Mouse (Mus musculus): Measurements from ENCODE around the gene Ndufa4l2. TPM values are rescaled to one million over a fixed set of nuclear protein-coding genes. Genes with fewer than 3 reads are reported as not detected.

The Ndufa4l2 gene
- total and polyA plus RNA-seq, 3 experiments, result 21.8 to 26.6 TPM; not detected in 1

GRCm38 (mm10) chr10:127555703-127556102 is 40.9 kb downstream of the Ndufa4l2 start:
- Histone ChIP-seq H3K9me3 (replicated peaks; ENCODE audit: insufficient read depth, low read length) (no peaks in the 10 kb centered on the region), H3K4me1 (ENCODE audit: control insufficient read depth in 1 of 2, insufficient read depth in 2 of 2, low read length in 2 of 2) (no peaks in the 10 kb centered on the region), H3K27ac (ENCODE audit: control insufficient read depth, low read depth, low read length) (no peak overlapping the region), H3K27me3 (ENCODE audit: control insufficient read depth in 1 of 2, insufficient read depth in 2 of 2, low read length in 2 of 2) (no peaks in the 10 kb centered on the region), H3K36me3 (ENCODE audit: control insufficient read depth in 1 of 2, insufficient read depth in 2 of 2, low read length in 2 of 2) (no peaks in the 10 kb centered on the region), H3K4me3 (ENCODE audit: control insufficient read depth in 1 of 2, insufficient read depth in 1 of 2, low read depth in 2 of 2, low read length in 2 of 2) (no peak overlapping the region), H3K9ac (ENCODE audit: control insufficient read depth, low read depth, low read length, poor library complexity, severe bottlenecking) (no peak overlapping the region), H3K79me2 (ENCODE audit: control insufficient read depth, insufficient read depth, low read length, poor library complexity) (no peaks in the 10 kb centered on the region)
- peak; percentile 59 for DNase-seq (ENCODE audit: low read depth, low spot score)
- TF ChIP-seq MAZ (IDR thresholded peaks at IDR 0.05; ENCODE audit: low read depth, low read length) (peak; percentile 51; the same call in 1 of the 2 replicates), CTCF (IDR thresholded peaks at IDR 0.05 in 2 of 3, conservative IDR thresholded peaks at IDR 0.05 in 1 of 3; ENCODE audit: control insufficient read depth in 1 of 3, insufficient read depth in 1 of 3, low read depth in 2 of 3, low read length in 3 of 3, poor library complexity in 1 of 3, severe bottlenecking in 1 of 3) (peak; percentile 92 to 98 (median 96)), ZC3H11A (IDR thresholded peaks at IDR 0.05; ENCODE audit: low read depth, low read length) (peak; percentile 70), RAD21 (IDR thresholded peaks at IDR 0.05; ENCODE audit: low read depth, low read length) (peak; percentile 75), POLR2A (IDR thresholded peaks at IDR 0.05; ENCODE audit: control insufficient read depth in 1 of 2, insufficient read depth in 1 of 2, low read depth in 1 of 2, low read length in 2 of 2, poor library complexity in 1 of 2) (no peak), JUND (IDR thresholded peaks at IDR 0.05; ENCODE audit: low read depth, low read length) (no peak), TBP (IDR thresholded peaks at IDR 0.05; ENCODE audit: low read depth, low read length) (no peak), SMC3 (IDR thresholded peaks at IDR 0.05; ENCODE audit: low read depth, low read length) (peak; percentile 72), POLR2AphosphoS2 (IDR thresholded peaks at IDR 0.05; ENCODE audit: low read length) (no peak), MAFK (IDR thresholded peaks at IDR 0.05; ENCODE audit: borderline replicate concordance, low read depth, low read length) (no peak), ZMIZ1 (IDR thresholded peaks at IDR 0.05; ENCODE audit: low read depth, low read length) (no peak)

GRCm38 (mm10) chr10:127557397-127557796 is 42.6 kb downstream of the Ndufa4l2 start:
- 0 out of 2 replicates have a peak, but pooled peaks have one; percentile 26 for TF ChIP-seq SMC3 (IDR thresholded peaks at IDR 0.05; ENCODE audit: low read depth, low read length)
- peak; percentile 40 to 79 (median 60) for TF ChIP-seq CTCF (IDR thresholded peaks at IDR 0.05 in 2 of 3, conservative IDR thresholded peaks at IDR 0.05 in 1 of 3; ENCODE audit: control insufficient read depth in 1 of 3, insufficient read depth in 1 of 3, low read depth in 2 of 3, low read length in 3 of 3, poor library complexity in 1 of 3, severe bottlenecking in 1 of 3)
- TF ChIP-seq NRF1 (IDR thresholded peaks at IDR 0.05; ENCODE audit: insufficient read depth, low read depth, low read length, poor library complexity, severe bottlenecking), result no peak
- H3K4me3 ChIP-seq (ENCODE audit: control insufficient read depth in 1 of 2, insufficient read depth in 1 of 2, low read depth in 2 of 2, low read length in 2 of 2), result no peak overlapping the region
- H3K36me3 ChIP-seq (ENCODE audit: control insufficient read depth in 1 of 2, insufficient read depth in 2 of 2, low read length in 2 of 2), result no peaks in the 10 kb centered on the region
- no peaks in the 10 kb centered on the region for H3K79me2 ChIP-seq (ENCODE audit: control insufficient read depth, insufficient read depth, low read length, poor library complexity)
- no peaks in the 10 kb centered on the region for H3K4me1 ChIP-seq (ENCODE audit: control insufficient read depth in 1 of 2, insufficient read depth in 2 of 2, low read length in 2 of 2)
- H3K9ac ChIP-seq (ENCODE audit: control insufficient read depth, low read depth, low read length, poor library complexity, severe bottlenecking), result no peak overlapping the region
- no peaks in the 10 kb centered on the region for H3K27me3 ChIP-seq (ENCODE audit: control insufficient read depth in 1 of 2, insufficient read depth in 2 of 2, low read length in 2 of 2)
- H3K9me3 ChIP-seq (replicated peaks; ENCODE audit: insufficient read depth, low read length), result no peaks in the 10 kb centered on the region
- H3K27ac ChIP-seq (ENCODE audit: control insufficient read depth, low read depth, low read length), result no peak overlapping the region
- peak; percentile 25 for DNase-seq (ENCODE audit: low read depth, low spot score)

DNA sequence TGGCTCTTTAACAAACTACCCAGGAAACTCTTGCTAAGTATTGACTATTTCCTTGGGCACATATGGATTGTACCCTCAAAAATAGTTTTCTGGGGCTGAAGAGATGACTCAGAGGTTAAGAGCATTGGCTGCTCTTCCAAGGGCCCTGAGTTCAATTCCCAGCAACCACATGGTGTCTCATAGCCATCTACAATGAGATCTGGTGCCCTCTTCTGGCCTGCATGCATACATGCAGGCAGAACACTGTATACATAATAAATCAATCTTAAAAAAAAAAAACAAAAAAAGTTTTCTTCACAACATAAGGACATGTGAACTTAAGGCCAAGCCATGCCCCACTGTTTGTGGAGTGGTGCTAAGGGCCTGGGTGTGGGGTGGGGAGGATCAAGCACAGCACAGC is 46.4 kb downstream of the Ndufa4l2 start:
- Histone ChIP-seq H3K36me3 (ENCODE audit: control insufficient read depth in 1 of 2, insufficient read depth in 2 of 2, low read length in 2 of 2) (no peaks in the 10 kb centered on the region), H3K27ac (ENCODE audit: control insufficient read depth, low read depth, low read length) (no peak overlapping the region), H3K79me2 (ENCODE audit: control insufficient read depth, insufficient read depth, low read length, poor library complexity) (no peaks in the 10 kb centered on the region), H3K4me1 (ENCODE audit: control insufficient read depth in 1 of 2, insufficient read depth in 2 of 2, low read length in 2 of 2) (no peaks in the 10 kb centered on the region), H3K27me3 (ENCODE audit: control insufficient read depth in 1 of 2, insufficient read depth in 2 of 2, low read length in 2 of 2) (no peaks in the 10 kb centered on the region; a peak in 2 of 4 replicates), H3K4me3 (ENCODE audit: control insufficient read depth in 1 of 2, insufficient read depth in 1 of 2, low read depth in 2 of 2, low read length in 2 of 2) (no peak overlapping the region), H3K9ac (ENCODE audit: control insufficient read depth, low read depth, low read length, poor library complexity, severe bottlenecking) (no peak overlapping the region), H3K9me3 (replicated peaks; ENCODE audit: insufficient read depth, low read length) (no peaks in the 10 kb centered on the region)
- DNase-seq (ENCODE audit: low read depth, low spot score), result peak; percentile 37
- TF ChIP-seq CHD1 (IDR thresholded peaks at IDR 0.05; ENCODE audit: low read depth, low read length) (no peak), BHLHE40 (IDR thresholded peaks at IDR 0.05; ENCODE audit: borderline replicate concordance, low read depth, low read length) (no peak), SIN3A (IDR thresholded peaks at IDR 0.05; ENCODE audit: low read length) (no peak), KAT2A (conservative IDR thresholded peaks at IDR 0.05; ENCODE audit: low read depth, low read length) (no peak), ZMIZ1 (IDR thresholded peaks at IDR 0.05; ENCODE audit: low read depth, low read length) (no peak), POLR2AphosphoS5 (IDR thresholded peaks at IDR 0.05; ENCODE audit: borderline replicate concordance, low read depth, low read length) (no peak), RCOR1 (IDR thresholded peaks at IDR 0.05; ENCODE audit: low read depth, low read length) (no peak), POLR2AphosphoS2 (IDR thresholded peaks at IDR 0.05; ENCODE audit: low read length) (no peak), ETS1 (IDR thresholded peaks at IDR 0.05; ENCODE audit: low read depth, low read length) (no peak), CHD2 (IDR thresholded peaks at IDR 0.05; ENCODE audit: low read length) (no peak), ZKSCAN1 (IDR thresholded peaks at IDR 0.05; ENCODE audit: low read depth, low read length) (no peak), JUND (IDR thresholded peaks at IDR 0.05; ENCODE audit: low read depth, low read length) (no peak), MXI1 (IDR thresholded peaks at IDR 0.05; ENCODE audit: low read depth, low read length) (no peak), MEF2A (IDR thresholded peaks at IDR 0.05; ENCODE audit: extremely low read depth, insufficient replicate concordance, low read depth, low read length, poor library complexity, severe bottlenecking) (no peak), TCF12 (IDR thresholded peaks at IDR 0.05; ENCODE audit: low read depth, low read length) (no peak), MAZ (IDR thresholded peaks at IDR 0.05; ENCODE audit: low read depth, low read length) (no peak), NRF1 (IDR thresholded peaks at IDR 0.05; ENCODE audit: insufficient read depth, low read depth, low read length, poor library complexity, severe bottlenecking) (no peak), CTCF (IDR thresholded peaks at IDR 0.05 in 2 of 3, conservative IDR thresholded peaks at IDR 0.05 in 1 of 3; ENCODE audit: control insufficient read depth in 1 of 3, insufficient read depth in 1 of 3, low read depth in 2 of 3, low read length in 3 of 3, poor library complexity in 1 of 3, severe bottlenecking in 1 of 3) (peak; percentile 19 to 51 (median 46); a peak in 4 of 6 replicates)
